Mouse (Mus musculus): ENCODE measurements around the gene Fgf12.

The Fgf12 gene

GRCm38 (mm10) chr16:28475553-28475952 lies 277.3 kb downstream of the Fgf12 start:
- DNase-seq (ENCODE audit: low spot score): no peak

GRCm38 (mm10) chr16:28454821-28455220 lies 298.0 kb downstream of the Fgf12 start:
- DNase-seq (ENCODE audit: low spot score): no peak

GRCm38 (mm10) chr16:28447114-28447455 lies 305.8 kb downstream of the Fgf12 start:
- DNase-seq (ENCODE audit: low spot score): no peak

- no peak for DNase-seq (ENCODE audit: low spot score)
Observed at GRCm38 (mm10) chr16:28446334-28447113, 306.3 kb downstream of the Fgf12 start.

- DNase-seq (ENCODE audit: low spot score): no peak
Observed at GRCm38 (mm10) chr16:28445800-28446333, 307.0 kb downstream of the Fgf12 start.

GRCm38 (mm10) chr16:28444993-28445799 lies 307.7 kb downstream of the Fgf12 start:
- DNase-seq (ENCODE audit: low spot score): no peak

- DNase-seq (ENCODE audit: low spot score): no peak
Observed at GRCm38 (mm10) chr16:28421617-28422016, 331.3 kb downstream of the Fgf12 start.

- DNase-seq (ENCODE audit: low spot score): no peak
Observed at GRCm38 (mm10) chr16:28419693-28420299, 333.1 kb downstream of the Fgf12 start.

- DNase-seq (ENCODE audit: low spot score): no peak
Observed at GRCm38 (mm10) chr16:28411210-28411817, 341.6 kb downstream of the Fgf12 start.

GRCm38 (mm10) chr16:28408294-28408693 lies 344.6 kb downstream of the Fgf12 start:
- no peak for DNase-seq (ENCODE audit: low spot score)

- DNase-seq (ENCODE audit: low spot score): no peak
Observed at GRCm38 (mm10) chr16:28407892-28408291, 345.0 kb downstream of the Fgf12 start.

- no peak for DNase-seq (ENCODE audit: low spot score)
Observed at GRCm38 (mm10) chr16:28404156-28404555, 348.7 kb downstream of the Fgf12 start.

GRCm38 (mm10) chr16:28402701-28403100 lies 350.2 kb downstream of the Fgf12 start:
- no peak for DNase-seq (ENCODE audit: low spot score)

GRCm38 (mm10) chr16:28391283-28391682 lies 361.6 kb downstream of the Fgf12 start:
- DNase-seq (ENCODE audit: low spot score): no peak

GRCm38 (mm10) chr16:28389114-28389513 lies 363.8 kb downstream of the Fgf12 start:
- DNase-seq (ENCODE audit: low spot score): no peak

- DNase-seq (ENCODE audit: low spot score): no peak
Observed at GRCm38 (mm10) chr16:28374790-28375189, 378.1 kb downstream of the Fgf12 start.

GRCm38 (mm10) chr16:28373311-28373710 lies 379.6 kb downstream of the Fgf12 start:
- peak; percentile 4 for DNase-seq (ENCODE audit: low spot score)

- DNase-seq (ENCODE audit: low spot score): no peak
Observed at GRCm38 (mm10) chr16:28350624-28351023, 402.2 kb downstream of the Fgf12 start.

- no peak for DNase-seq (ENCODE audit: low spot score)
Observed at GRCm38 (mm10) chr16:28345323-28345722, 407.5 kb downstream of the Fgf12 start.

- DNase-seq (ENCODE audit: low spot score): no peak
Observed at GRCm38 (mm10) chr16:28337930-28338329, 414.9 kb downstream of the Fgf12 start.

GRCm38 (mm10) chr16:28336700-28337099 lies 416.2 kb downstream of the Fgf12 start:
- no peak for DNase-seq (ENCODE audit: low spot score)

GRCm38 (mm10) chr16:28335025-28335424 lies 417.8 kb downstream of the Fgf12 start:
- no peak for DNase-seq (ENCODE audit: low spot score)

All from adipocyte (in vitro differentiated cells).